Mouse (Mus musculus): ENCODE measurements around the gene Lrwd1.
"Not testable (repeated sequence)": the region's sequence is repeated elsewhere in the genome, so short reads cannot be mapped to it uniquely, and the experiment has no call there.

Lrwd1 gene

GRCm38 (mm10) chr5:136135571-136136291 lies at the start of gene Lrwd1, which contains the start of gene Alkbh4:
TSS of gene Lrwd1 (minus strand) at chr5:136136074.
TSS of gene Alkbh4 (plus strand) at chr5:136136146.
- peak; percentile 93 for DNase-seq (ENCODE audit: low read depth, low spot score)

GRCm38 (mm10) chr5:136183766-136184165 lies 47.9 kb upstream of the Lrwd1 start:
- no peak for DNase-seq (ENCODE audit: low read depth, low spot score)

GRCm38 (mm10) chr5:136182830-136183229 lies 47.0 kb upstream of the Lrwd1 start:
- no peak for DNase-seq (ENCODE audit: low read depth, low spot score)

GRCm38 (mm10) chr5:136182049-136182448 lies 46.2 kb upstream of the Lrwd1 start:
- DNase-seq (ENCODE audit: low read depth, low spot score) = no peak

- no peak for DNase-seq (ENCODE audit: low read depth, low spot score)
Observed at GRCm38 (mm10) chr5:136181197-136181596, 45.3 kb upstream of the Lrwd1 start.

- no peak for DNase-seq (ENCODE audit: low read depth, low spot score)
Observed at GRCm38 (mm10) chr5:136179594-136179993, 43.7 kb upstream of the Lrwd1 start.

GRCm38 (mm10) chr5:136173606-136174463 lies 38.0 kb upstream of the Lrwd1 start:
- DNase-seq (ENCODE audit: low read depth, low spot score) = no peak

GRCm38 (mm10) chr5:136172939-136173338 lies 37.1 kb upstream of the Lrwd1 start:
- DNase-seq (ENCODE audit: low read depth, low spot score) = no peak

GRCm38 (mm10) chr5:136171363-136172341 lies 35.8 kb upstream of the Lrwd1 start:
- DNase-seq (ENCODE audit: low read depth, low spot score) = no peak

- peak; percentile 32 for DNase-seq (ENCODE audit: low read depth, low spot score)
Observed at GRCm38 (mm10) chr5:136170512-136171362, 34.9 kb upstream of the Lrwd1 start, which contains the start of gene Orai2. TSS of gene Orai2 (minus strand) at chr5:136170713.

- DNase-seq (ENCODE audit: low read depth, low spot score) = no peak
Observed at GRCm38 (mm10) chr5:136169626-136170511, 34.0 kb upstream of the Lrwd1 start.

GRCm38 (mm10) chr5:136168071-136168470 lies 32.2 kb upstream of the Lrwd1 start:
- no peak for DNase-seq (ENCODE audit: low read depth, low spot score)

GRCm38 (mm10) chr5:136167296-136167695 lies 31.4 kb upstream of the Lrwd1 start:
- no peak for DNase-seq (ENCODE audit: low read depth, low spot score)

- DNase-seq (ENCODE audit: low read depth, low spot score) = no peak
Observed at GRCm38 (mm10) chr5:136165246-136165645, 29.4 kb upstream of the Lrwd1 start.

GRCm38 (mm10) chr5:136163807-136164474 lies 28.1 kb upstream of the Lrwd1 start:
- DNase-seq (ENCODE audit: low read depth, low spot score) = no peak

- peak; percentile 72 for DNase-seq (ENCODE audit: low read depth, low spot score)
Observed at GRCm38 (mm10) chr5:136160084-136160483, 24.2 kb upstream of the Lrwd1 start.

GRCm38 (mm10) chr5:136155399-136155798 lies 19.5 kb upstream of the Lrwd1 start:
- no peak for DNase-seq (ENCODE audit: low read depth, low spot score)

GRCm38 (mm10) chr5:136152365-136152764 lies 16.5 kb upstream of the Lrwd1 start:
- peak; percentile 24 for DNase-seq (ENCODE audit: low read depth, low spot score)

- DNase-seq (ENCODE audit: low read depth, low spot score) = not testable (repeated sequence)
Observed at GRCm38 (mm10) chr5:136149134-136149576, 13.3 kb upstream of the Lrwd1 start.

Measured in skeletal muscle tissue, adult 2 months (tissue).